Mouse (Mus musculus) limb, embryonic 11.5 days (tissue): ENCODE measurements around the gene Cisd3. TPM values are rescaled to one million over a fixed set of nuclear protein-coding genes. Genes with fewer than 3 reads are reported as not detected.

Experiments
- ATAC-seq: fragments of 200-750 bp; cut with Nextera tagmentation; 2 replicates; pipeline ENCODE4 v1.8.0; 2017; ENCODE audit warnings: low read depth; ENCODE audit not compliant: insufficient number of reproducible peaks, low FRiP score, low TSS enrichment
- DNase-seq: peaks from one replicate; pipeline ENCODE4 v3.0.0-alpha.2; 2015; ENCODE audit warnings: low spot score
- H3K27ac ChIP-seq: fragments of 300-500 bp; sonication (generic); replicated peaks from 2 replicates; pipeline ENCODE4 v1.5.1; 2014; ENCODE audit warnings: low read depth, mild to moderate bottlenecking, low read length
- H3K27me3 ChIP-seq: fragments of 300-500 bp; sonication (generic); 2 replicates; pipeline ENCODE4 v1.6.1; 2014; ENCODE audit warnings: mild to moderate bottlenecking, low read length, mixed read lengths; ENCODE audit not compliant: control insufficient read depth, insufficient read depth
- H3K36me3 ChIP-seq: fragments of 300-500 bp; sonication (generic); 2 replicates; pipeline ENCODE4 v1.6.1; 2014; ENCODE audit warnings: mild to moderate bottlenecking, low read length, moderate library complexity, mixed read lengths; ENCODE audit not compliant: control insufficient read depth, insufficient read depth
- H3K4me1 ChIP-seq: fragments of 300-500 bp; sonication (generic); 2 replicates; pipeline ENCODE4 v1.6.1; 2014; ENCODE audit warnings: low read length, mixed read lengths; ENCODE audit not compliant: control insufficient read depth, insufficient read depth
- H3K4me2 ChIP-seq: fragments of 300-500 bp; sonication (generic); 2 replicates; pipeline ENCODE4 v1.6.1; 2014; ENCODE audit warnings: low read depth, mild to moderate bottlenecking, moderate library complexity; ENCODE audit not compliant: severe bottlenecking
- H3K4me3 ChIP-seq: fragments of 300-500 bp; sonication (generic); 2 replicates; pipeline ENCODE4 v1.5.1; 2014; ENCODE audit warnings: low read depth, low read length
- H3K9ac ChIP-seq: fragments of 300-500 bp; sonication (generic); 2 replicates; pipeline ENCODE4 v1.6.1; 2014; ENCODE audit warnings: mild to moderate bottlenecking, low read length
- H3K9me3 ChIP-seq: fragments of 300-500 bp; sonication (generic); 2 replicates; pipeline ENCODE4 v1.6.1; 2016; ENCODE audit warnings: low read length; ENCODE audit not compliant: control insufficient read depth
- WGBS: fragments of 180-500 bp; shearing (Covaris S2); extraction: QIAGEN DNeasy Blood & Tissue Kit; methylation state at CpG from one replicate; pipeline ENCODE4 v1.1.7; 2014; 5-methylcytosine and 5-hydroxymethylcytosine counted together
- polyA plus RNA-seq: library from polyadenylated mRNA; unstranded; fragments of >200 nt; fragmentation: Nextera tagmentation; extraction: Ambion mirVana; gene quantifications from 2 replicates; pipeline ENCODE4 v1.2.1, GENCODE M21; 2014

Cisd3 gene
- polyA plus RNA-seq, 1 experiment from 2014 or later, result 10.9 TPM

- H3K4me1 ChIP-seq, result no peaks in the 10 kb centered on the region
- H3K27me3 ChIP-seq, result no peaks in the 10 kb centered on the region
- H3K36me3 ChIP-seq, result peaks cover 29% of the 10 kb centered on the region
- DNase-seq (no peak), ATAC-seq (no peak)
- no peak overlapping the region for H3K9ac ChIP-seq
- H3K4me3 ChIP-seq, result no peak overlapping the region
- H3K4me2 ChIP-seq, result no peak overlapping the region
- no peak overlapping the region for H3K27ac ChIP-seq
- no peaks in the 10 kb centered on the region for H3K9me3 ChIP-seq
- WGBS, result 87% methylated on average over 11 of the region's 11 CpGs
These were observed 12.5 kb upstream of the Cisd3 start for GRCm38 (mm10) chr11:97673148-97673547.

DNA sequence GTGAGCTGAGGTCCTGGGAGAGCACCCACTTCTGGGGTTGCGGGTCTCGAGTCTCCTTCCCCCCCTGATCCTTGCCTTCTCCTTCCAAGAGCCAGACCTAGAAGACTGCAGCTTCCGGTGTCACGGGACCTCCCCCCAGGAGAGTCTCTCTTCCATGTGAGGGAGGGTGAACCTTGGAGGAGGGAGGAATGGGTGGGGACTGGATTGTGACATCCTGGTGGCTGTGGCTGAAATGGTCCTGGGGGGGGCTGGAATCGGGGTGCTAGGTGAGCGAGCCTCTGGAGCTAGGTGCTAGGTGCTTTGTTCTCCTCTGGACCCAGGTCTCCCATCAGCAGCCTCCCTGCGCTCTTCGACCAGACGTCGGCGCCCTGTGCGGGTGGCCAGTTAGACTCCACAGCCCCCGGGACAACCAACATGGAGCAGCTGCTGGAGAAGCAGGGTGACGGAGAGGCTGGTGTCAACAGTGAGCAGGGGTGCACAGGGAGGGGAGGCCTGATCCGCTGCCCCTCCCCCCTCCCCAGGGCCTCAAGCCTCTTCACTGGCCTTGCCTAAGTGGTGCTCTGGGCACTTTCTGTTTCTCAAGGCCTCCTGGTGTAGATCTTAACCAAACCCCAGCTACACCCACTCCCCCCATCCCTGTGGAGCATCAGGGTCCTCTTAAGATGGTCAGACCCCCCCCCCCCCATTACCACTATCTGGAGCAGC lies 9.4 kb upstream of the Cisd3 start:
- Histone ChIP-seq H3K9me3 (no peaks in the 10 kb centered on the region), H3K27ac (no peak overlapping the region), H3K9ac (no peak overlapping the region), H3K4me2 (no peak overlapping the region), H3K36me3 (peaks cover 24% of the 10 kb centered on the region), H3K4me3 (no peak overlapping the region), H3K4me1 (no peaks in the 10 kb centered on the region), H3K27me3 (no peaks in the 10 kb centered on the region)
- ATAC-seq, result no peak
- WGBS, result 84% methylated on average over 15 of the region's 15 CpGs
- DNase-seq, result no peak

- Histone ChIP-seq H3K9me3 (no peaks in the 10 kb centered on the region), H3K27me3 (no peaks in the 10 kb centered on the region), H3K36me3 (peaks cover 26% of the 10 kb centered on the region), H3K27ac (no peak overlapping the region), H3K9ac (no peak overlapping the region), H3K4me1 (no peaks in the 10 kb centered on the region), H3K4me2 (no peak overlapping the region), H3K4me3 (no peak overlapping the region)
- no peak for DNase-seq
- ATAC-seq, result no peak
- WGBS, result 61% methylated on average over 15 of the region's 15 CpGs
These were observed 8.2 kb upstream of the Cisd3 start for GRCm38 (mm10) chr11:97677381-97677780.

DNA sequence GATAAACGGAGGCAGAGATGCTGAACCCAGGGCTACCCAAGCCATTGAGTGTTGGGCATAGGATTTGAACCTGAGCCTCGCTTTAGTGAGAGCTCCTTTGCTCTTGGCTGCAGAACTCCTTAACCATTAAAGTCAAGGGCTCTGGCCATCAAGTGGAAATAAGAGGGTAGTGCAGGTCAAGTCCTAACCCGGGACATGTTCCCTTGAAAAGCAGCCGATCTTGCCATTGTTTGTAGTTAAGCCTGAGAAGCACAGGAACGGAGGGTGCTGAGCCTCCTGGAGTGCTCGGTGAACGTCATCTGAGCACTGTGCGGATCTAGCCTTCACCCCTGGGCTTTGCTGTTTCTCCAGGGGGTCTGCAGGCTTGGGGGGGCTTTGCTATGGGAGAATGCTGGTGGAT lies 7.8 kb upstream of the Cisd3 start:
- H3K27ac ChIP-seq, result no peak overlapping the region
- ATAC-seq, result no peak

DNA sequence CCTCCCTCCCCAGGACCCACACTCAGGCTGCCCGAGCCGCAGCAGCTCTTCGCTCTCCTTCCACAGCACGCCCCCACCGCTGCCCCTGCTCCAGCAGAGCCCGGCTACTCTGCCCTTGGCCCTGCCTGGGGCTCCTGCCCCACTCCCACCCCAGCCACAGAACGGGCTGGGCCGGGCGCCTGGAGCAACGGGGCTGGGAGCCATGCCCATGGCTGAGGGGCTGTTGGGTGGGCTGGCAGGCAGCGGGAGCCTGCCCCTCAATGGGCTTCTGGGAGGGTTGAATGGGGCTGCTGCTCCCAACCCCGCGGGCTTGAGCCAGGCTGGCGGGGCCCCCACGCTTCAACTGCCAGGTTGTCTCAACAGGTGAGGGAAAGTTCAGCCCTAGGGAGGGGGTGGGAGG lies 7.3 kb upstream of the Cisd3 start:
- no peak overlapping the region for H3K27ac ChIP-seq
- no peak overlapping the region for H3K4me2 ChIP-seq
- H3K36me3 ChIP-seq, result peaks cover 23% of the 10 kb centered on the region
- H3K27me3 ChIP-seq, result no peaks in the 10 kb centered on the region
- no peak overlapping the region for H3K4me3 ChIP-seq
- peak overlapping the region; percentile 2; the same call in 1 of the 2 replicates for H3K9ac ChIP-seq
- no peaks in the 10 kb centered on the region for H3K9me3 ChIP-seq
- DNase-seq, result no peak
- WGBS, result 95% methylated on average over 15 of the region's 15 CpGs
- no peaks in the 10 kb centered on the region for H3K4me1 ChIP-seq
- no peak for ATAC-seq

More for the DNA sequence above, 7.8 kb upstream of the Cisd3 start:
- Histone ChIP-seq H3K27me3 (no peaks in the 10 kb centered on the region), H3K36me3 (peaks cover 23% of the 10 kb centered on the region), H3K4me1 (no peaks in the 10 kb centered on the region), H3K4me3 (no peak overlapping the region), H3K9ac (peak overlapping the region; percentile 2; the same call in 1 of the 2 replicates), H3K9me3 (no peaks in the 10 kb centered on the region), H3K4me2 (no peak overlapping the region)
- no peak for DNase-seq
- WGBS, result 65% methylated on average over 8 of the region's 8 CpGs

DNA sequence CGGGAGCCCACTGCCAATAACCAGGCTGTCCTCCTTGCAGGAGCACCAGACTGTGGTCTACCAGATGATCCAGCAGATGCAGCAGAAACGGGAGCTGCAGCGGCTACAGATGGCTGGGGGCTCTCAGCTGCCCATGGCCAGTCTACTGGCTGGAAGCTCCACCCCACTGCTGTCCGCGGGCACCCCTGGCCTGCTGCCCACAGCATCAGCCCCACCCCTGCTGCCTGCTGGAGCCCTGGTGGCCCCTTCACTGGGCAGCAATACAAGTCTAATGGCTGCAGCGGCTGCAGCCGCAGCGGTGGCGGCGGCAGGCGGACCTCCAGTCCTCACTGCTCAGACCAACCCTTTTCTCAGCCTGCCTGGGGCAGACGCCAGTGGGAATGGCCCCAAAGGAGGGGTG lies 5.2 kb upstream of the Cisd3 start:
- no peak overlapping the region for H3K4me2 ChIP-seq
- no peaks in the 10 kb centered on the region for H3K9me3 ChIP-seq
- no peak for DNase-seq
- WGBS, result 94% methylated on average over 12 of the region's 12 CpGs
- peaks cover 18% of the 10 kb centered on the region for H3K36me3 ChIP-seq
- peaks cover 5% of the 10 kb centered on the region; the same call in 1 of the 2 replicates for H3K4me1 ChIP-seq
- H3K27ac ChIP-seq, result no peak overlapping the region
- H3K9ac ChIP-seq, result no peak overlapping the region
- H3K27me3 ChIP-seq, result no peaks in the 10 kb centered on the region
- H3K4me3 ChIP-seq, result no peak overlapping the region
- ATAC-seq, result no peak

DNA sequence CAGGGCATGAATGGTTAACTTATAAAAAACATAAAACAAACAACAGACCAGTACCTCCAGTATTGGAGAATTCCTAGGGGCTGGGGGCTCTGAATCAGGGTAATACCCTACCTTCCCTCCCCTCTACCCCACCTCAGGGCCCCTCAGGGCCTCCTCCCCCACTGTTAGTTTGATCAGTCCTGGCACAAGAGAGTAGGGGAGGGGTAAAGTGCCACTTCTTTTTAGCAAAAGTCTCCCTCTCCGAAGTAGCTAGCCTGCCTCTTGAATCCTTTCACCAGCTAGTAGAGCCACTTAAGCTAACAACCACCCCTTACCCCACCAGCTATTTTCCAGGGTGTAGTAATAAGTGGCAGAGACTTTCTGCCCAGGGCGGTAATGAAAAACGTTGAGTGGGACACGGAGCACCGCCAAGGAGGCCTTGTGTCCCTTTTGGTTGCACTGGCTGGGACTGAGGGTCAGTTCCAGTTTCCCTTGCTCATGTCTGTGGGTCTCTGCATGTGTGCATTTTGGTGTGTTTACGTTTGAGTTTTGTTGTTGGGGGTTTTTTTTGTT lies 3.0 kb upstream of the Cisd3 start:
- Histone ChIP-seq H3K4me1 (peaks cover 9% of the 10 kb centered on the region; the same call in 1 of the 2 replicates), H3K4me3 (no peak overlapping the region), H3K4me2 (no peak overlapping the region), H3K27me3 (no peaks in the 10 kb centered on the region), H3K27ac (no peak overlapping the region), H3K9me3 (no peaks in the 10 kb centered on the region), H3K36me3 (peaks cover 13% of the 10 kb centered on the region), H3K9ac (no peak overlapping the region)
- DNase-seq (no peak), ATAC-seq (no peak)
- WGBS, result 87% methylated on average over 6 of the region's 6 CpGs

DNA sequence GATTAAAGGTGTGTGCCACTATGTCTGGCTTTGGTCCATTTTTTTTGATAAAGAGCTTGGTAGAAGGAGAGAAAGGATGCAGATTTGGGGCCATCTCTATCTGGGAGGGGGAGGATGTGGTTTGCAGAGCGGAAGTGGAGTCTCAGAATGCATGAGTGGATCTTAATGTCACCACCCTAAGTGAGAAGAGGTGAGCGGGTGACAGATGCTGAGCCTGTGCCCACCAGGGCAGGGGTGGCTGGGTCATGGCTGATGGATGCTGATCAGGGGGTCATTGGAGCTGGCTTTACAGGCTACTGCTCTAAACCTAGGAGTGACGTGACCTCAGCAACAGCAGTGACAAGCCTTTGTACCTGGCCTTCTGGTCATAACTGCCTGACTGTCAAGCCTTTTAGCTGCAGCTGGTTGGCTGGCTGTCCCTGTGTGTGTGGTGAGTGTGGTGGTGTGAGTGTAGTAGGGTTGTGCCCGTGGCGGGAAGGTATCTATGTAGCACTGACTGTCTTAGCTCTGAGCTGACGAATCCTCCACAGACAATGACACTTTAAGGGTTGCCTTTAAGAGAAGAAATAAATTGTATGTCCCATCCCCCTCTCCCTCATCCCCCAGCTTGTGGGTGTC lies 1.5 kb upstream of the Cisd3 start:
- DNase-seq (no peak), ATAC-seq (no peak)
- peaks cover 9% of the 10 kb centered on the region; the same call in 1 of the 2 replicates for H3K4me1 ChIP-seq
- no peak overlapping the region for H3K9ac ChIP-seq
- 82% methylated on average over 6 of the region's 6 CpGs for WGBS
- no peaks in the 10 kb centered on the region for H3K9me3 ChIP-seq
- H3K4me3 ChIP-seq, result no peak overlapping the region
- no peaks in the 10 kb centered on the region for H3K27me3 ChIP-seq
- no peak overlapping the region for H3K4me2 ChIP-seq
- no peak overlapping the region for H3K27ac ChIP-seq
- peaks cover 10% of the 10 kb centered on the region for H3K36me3 ChIP-seq
